Mouse (Mus musculus): ENCODE results near the gene Naxd. TPM values are rescaled to one million over a fixed set of nuclear protein-coding genes. Genes with fewer than 3 reads are reported as not detected.

Gene Naxd
- polyA plus RNA-seq, 1 experiment from 2014 or later, result 83.5 TPM

DNA sequence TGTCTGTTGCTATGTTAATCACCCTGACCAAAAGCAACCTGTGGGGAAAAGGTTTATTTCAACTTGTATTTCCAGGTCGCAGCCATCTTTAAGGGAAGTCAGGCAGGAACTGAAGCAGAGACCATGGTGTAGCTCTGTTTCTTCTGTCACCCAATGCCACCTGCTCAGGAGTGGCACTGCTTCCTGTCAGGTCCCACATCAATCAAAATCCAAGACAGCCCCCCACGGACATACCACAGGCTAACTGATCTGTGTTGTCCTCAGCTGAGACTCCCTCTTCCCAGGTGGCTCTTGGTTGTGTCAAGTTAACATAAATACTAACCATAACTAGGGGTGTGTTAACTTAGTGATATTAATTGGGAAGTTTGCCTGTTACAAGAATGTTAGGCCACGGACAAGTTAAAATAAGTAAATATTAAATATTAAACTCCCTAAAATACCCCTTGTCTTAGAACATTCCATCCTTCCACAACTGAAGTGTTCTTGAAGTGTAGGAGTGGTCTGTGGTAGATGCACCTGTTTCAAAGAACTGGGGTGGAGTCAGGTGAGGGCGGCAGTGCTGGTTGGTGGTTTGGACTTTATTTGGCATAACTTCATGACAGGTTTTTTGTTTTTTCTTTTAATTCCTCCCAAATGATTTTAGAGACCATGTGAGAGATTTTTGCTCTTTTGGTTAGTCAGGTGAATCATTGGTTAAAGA, 1.6 kb downstream of the Naxd start:
- 79% methylated on average over 4 of the region's 4 CpGs for whole genome bisulfite sequencing
- no peak for TF ChIP-seq CTCF (IDR thresholded peaks at IDR 0.05; ENCODE audit: low read depth)
- Histone ChIP-seq H3K27me3 (replicated peaks; ENCODE audit: control insufficient read depth, insufficient read depth, low read length) (no peaks in the 10 kb centered on the region), H3K4me2 (replicated peaks; ENCODE audit: low read depth) (peak overlapping the region; percentile 75), H3K4me3 (ENCODE audit: low read depth, low read length) (0 out of 2 replicates have a peak overlapping the region, but pooled peaks have one; percentile 77), H3K9ac (ENCODE audit: low read depth, low read length) (0 out of 2 replicates have a peak overlapping the region, but pooled peaks have one; percentile 18), H3K4me1 (replicated peaks; ENCODE audit: control insufficient read depth, insufficient read depth, low read length) (0 out of 2 replicates have a peak, but pooled peaks cover 5% of the 10 kb centered on the region), H3K27ac (ENCODE audit: low read depth, low read length) (no peak overlapping the region), H3K9me3 (ENCODE audit: control insufficient read depth) (no peaks in the 10 kb centered on the region), H3K36me3 (ENCODE audit: control insufficient read depth, insufficient read depth) (peaks cover 20% of the 10 kb centered on the region)
- ATAC-seq, result no peak

DNA sequence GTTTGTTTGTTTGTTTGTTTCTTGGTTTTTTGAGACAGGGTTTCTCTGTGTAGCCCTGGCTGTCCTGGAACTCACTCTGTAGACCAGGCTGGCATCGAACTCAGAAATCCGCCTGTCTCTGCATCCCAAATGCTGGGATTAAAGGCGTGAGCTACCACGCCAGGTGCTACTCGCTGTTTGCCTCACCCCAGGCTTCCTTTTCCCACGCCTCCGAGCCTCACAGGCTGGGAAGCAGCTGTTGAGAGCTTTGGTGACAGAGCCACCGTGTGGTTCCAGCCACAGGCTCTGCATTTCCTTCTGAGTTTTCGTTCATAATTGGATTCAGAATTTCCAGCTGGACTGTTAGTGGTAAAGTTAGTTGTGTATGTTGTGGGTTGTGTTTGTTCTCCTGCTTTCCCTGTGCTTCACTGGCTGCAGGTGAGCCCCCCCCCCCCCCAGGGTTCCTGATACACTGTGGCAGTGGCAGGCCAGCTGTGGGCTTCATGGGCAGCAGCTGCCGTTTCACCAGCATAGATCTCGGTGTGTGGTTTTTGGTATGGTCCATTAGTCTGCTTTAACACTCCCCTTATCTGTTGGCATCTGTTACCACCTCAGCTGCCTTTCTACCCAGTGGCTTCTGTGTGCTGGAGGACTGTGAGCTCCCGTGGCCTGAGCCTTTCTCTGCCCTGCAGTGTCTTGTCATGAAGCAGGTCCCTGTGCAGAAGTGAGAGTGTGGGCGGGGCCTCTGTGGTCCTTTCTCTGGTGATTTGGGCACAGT, 6.3 kb downstream of the Naxd start:
- Histone ChIP-seq H3K9ac (ENCODE audit: low read depth, low read length) (no peak overlapping the region), H3K9me3 (ENCODE audit: control insufficient read depth) (no peaks in the 10 kb centered on the region), H3K36me3 (ENCODE audit: control insufficient read depth, insufficient read depth) (peaks cover 61% of the 10 kb centered on the region), H3K27me3 (replicated peaks; ENCODE audit: control insufficient read depth, insufficient read depth, low read length) (no peaks in the 10 kb centered on the region), H3K4me3 (ENCODE audit: low read depth, low read length) (no peak overlapping the region), H3K27ac (ENCODE audit: low read depth, low read length) (no peak overlapping the region), H3K4me2 (replicated peaks; ENCODE audit: low read depth) (no peak overlapping the region), H3K4me1 (replicated peaks; ENCODE audit: control insufficient read depth, insufficient read depth, low read length) (0 out of 2 replicates have a peak, but pooled peaks cover under 1% of the 10 kb centered on the region)
- ATAC-seq, result no peak
- no peak for TF ChIP-seq CTCF (IDR thresholded peaks at IDR 0.05; ENCODE audit: low read depth)
- 87% methylated on average over 13 of the region's 13 CpGs for WGBS

DNA sequence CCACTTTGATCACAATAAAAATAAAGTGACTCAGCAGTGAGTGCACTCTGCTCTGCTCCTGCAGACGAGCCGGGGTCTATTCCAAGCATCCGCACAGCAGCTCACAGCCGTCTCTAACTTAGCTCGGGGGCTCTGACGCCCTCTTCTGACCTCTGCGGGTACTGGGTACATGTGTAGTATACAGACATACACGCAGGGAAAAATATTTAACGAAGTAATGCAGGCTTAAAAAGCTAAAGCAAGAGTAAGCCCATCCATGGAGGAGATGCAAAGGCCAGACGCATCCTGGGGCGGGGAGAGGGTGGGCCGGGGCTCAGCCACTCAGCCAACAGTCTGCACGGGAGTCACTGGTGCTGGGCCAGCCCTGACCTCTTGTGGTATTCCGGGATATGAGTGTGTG, 8.8 kb downstream of the Naxd start:
- Histone ChIP-seq H3K36me3 (ENCODE audit: control insufficient read depth, insufficient read depth) (peaks cover 80% of the 10 kb centered on the region), H3K4me1 (replicated peaks; ENCODE audit: control insufficient read depth, insufficient read depth, low read length) (no peaks in the 10 kb centered on the region), H3K4me3 (ENCODE audit: low read depth, low read length) (no peak overlapping the region), H3K9ac (ENCODE audit: low read depth, low read length) (no peak overlapping the region), H3K4me2 (replicated peaks; ENCODE audit: low read depth) (no peak overlapping the region), H3K27me3 (replicated peaks; ENCODE audit: control insufficient read depth, insufficient read depth, low read length) (no peaks in the 10 kb centered on the region), H3K9me3 (ENCODE audit: control insufficient read depth) (no peaks in the 10 kb centered on the region), H3K27ac (ENCODE audit: low read depth, low read length) (no peak overlapping the region)
- 88% methylated on average over 14 of the region's 14 CpGs for WGBS
- ATAC-seq, result no peak
- TF ChIP-seq CTCF (IDR thresholded peaks at IDR 0.05; ENCODE audit: low read depth), result no peak

DNA sequence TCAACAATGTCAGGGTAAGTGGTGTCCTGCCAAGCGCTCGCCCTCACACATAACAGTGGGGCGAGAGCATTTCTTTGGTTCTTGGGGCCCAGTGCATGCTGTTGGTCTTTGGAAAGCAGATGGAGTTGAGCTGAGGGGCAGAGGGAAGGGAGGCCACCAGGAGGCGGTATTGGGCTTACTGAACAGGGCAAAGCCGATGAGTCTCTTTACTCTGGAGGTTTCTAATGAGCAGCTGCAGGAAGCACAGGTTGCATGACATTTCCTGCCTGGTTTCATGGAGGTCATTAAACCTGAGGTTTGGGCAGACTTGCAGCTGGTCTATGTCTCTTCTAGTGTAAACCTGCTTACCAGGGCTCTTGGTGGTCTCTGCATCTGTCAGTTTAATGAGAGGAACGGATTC, 9.5 kb downstream of the Naxd start:
- no peak overlapping the region for H3K4me3 ChIP-seq (ENCODE audit: low read depth, low read length)
- ATAC-seq, result 0 out of 2 replicates have a peak, but pooled peaks have one; percentile 26
- H3K4me1 ChIP-seq (replicated peaks; ENCODE audit: control insufficient read depth, insufficient read depth, low read length), result no peaks in the 10 kb centered on the region
- peaks cover 87% of the 10 kb centered on the region for H3K36me3 ChIP-seq (ENCODE audit: control insufficient read depth, insufficient read depth)
- 71% methylated on average over 6 of the region's 6 CpGs for WGBS
- peak; percentile 83 for TF ChIP-seq CTCF (IDR thresholded peaks at IDR 0.05; ENCODE audit: low read depth)
- no peak overlapping the region for H3K4me2 ChIP-seq (replicated peaks; ENCODE audit: low read depth)
- H3K9me3 ChIP-seq (ENCODE audit: control insufficient read depth), result no peaks in the 10 kb centered on the region
- H3K27me3 ChIP-seq (replicated peaks; ENCODE audit: control insufficient read depth, insufficient read depth, low read length), result no peaks in the 10 kb centered on the region
- H3K27ac ChIP-seq (ENCODE audit: low read depth, low read length), result no peak overlapping the region
- no peak overlapping the region for H3K9ac ChIP-seq (ENCODE audit: low read depth, low read length)

DNA sequence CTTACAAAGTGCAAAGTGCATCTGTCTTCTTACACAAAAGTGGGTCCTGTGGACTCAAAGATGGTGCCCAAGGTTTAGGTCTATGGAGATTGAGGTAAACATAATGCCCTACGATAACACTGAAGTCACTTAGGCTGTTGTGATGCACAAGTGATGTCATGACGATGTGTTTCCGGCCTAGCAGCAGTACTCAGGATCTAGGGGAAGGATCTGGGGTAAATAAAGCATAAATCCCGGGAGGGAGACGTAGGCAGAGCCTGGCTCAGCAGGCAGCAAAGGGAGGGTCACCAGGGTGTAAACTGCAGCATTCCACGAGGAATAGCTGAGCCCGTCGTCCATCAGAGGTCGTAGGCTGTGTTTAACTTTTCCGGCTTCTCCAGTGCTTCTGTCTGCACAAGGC, 11.6 kb downstream of the Naxd start:
- peaks cover 92% of the 10 kb centered on the region for H3K36me3 ChIP-seq (ENCODE audit: control insufficient read depth, insufficient read depth)
- H3K27ac ChIP-seq (ENCODE audit: low read depth, low read length), result no peak overlapping the region
- no peak overlapping the region for H3K4me3 ChIP-seq (ENCODE audit: low read depth, low read length)
- 70% methylated on average over 10 of the region's 10 CpGs for WGBS
- no peak overlapping the region for H3K9ac ChIP-seq (ENCODE audit: low read depth, low read length)
- no peaks in the 10 kb centered on the region for H3K4me1 ChIP-seq (replicated peaks; ENCODE audit: control insufficient read depth, insufficient read depth, low read length)
- ATAC-seq, result no peak
- no peak for TF ChIP-seq CTCF (IDR thresholded peaks at IDR 0.05; ENCODE audit: low read depth)
- H3K4me2 ChIP-seq (replicated peaks; ENCODE audit: low read depth), result no peak overlapping the region
- no peaks in the 10 kb centered on the region for H3K9me3 ChIP-seq (ENCODE audit: control insufficient read depth)
- no peaks in the 10 kb centered on the region for H3K27me3 ChIP-seq (replicated peaks; ENCODE audit: control insufficient read depth, insufficient read depth, low read length)

DNA sequence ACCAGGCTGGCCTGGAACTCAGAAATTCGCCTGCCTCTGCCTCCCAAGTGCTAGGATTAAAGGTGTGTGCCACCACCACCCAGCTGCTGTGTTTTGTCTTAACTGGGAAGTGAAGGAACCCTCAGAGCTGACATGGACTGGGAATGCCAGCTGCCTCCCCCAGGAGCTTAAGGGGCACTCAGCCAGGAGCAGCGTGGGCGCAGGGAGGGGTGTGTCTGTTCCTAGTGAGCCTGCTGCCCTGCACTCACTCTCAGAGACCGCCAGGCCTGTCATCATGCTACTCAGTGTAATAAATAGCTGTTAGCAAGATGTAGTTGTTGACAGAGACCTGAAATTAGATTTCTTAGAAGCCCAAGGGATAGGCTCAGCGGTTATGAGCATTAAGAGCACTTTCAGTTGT, 13.7 kb downstream of the Naxd start:
- Histone ChIP-seq H3K9ac (ENCODE audit: low read depth, low read length) (no peak overlapping the region), H3K4me1 (replicated peaks; ENCODE audit: control insufficient read depth, insufficient read depth, low read length) (no peaks in the 10 kb centered on the region), H3K36me3 (ENCODE audit: control insufficient read depth, insufficient read depth) (peaks cover 90% of the 10 kb centered on the region), H3K4me3 (ENCODE audit: low read depth, low read length) (no peak overlapping the region), H3K9me3 (ENCODE audit: control insufficient read depth) (no peaks in the 10 kb centered on the region), H3K27ac (ENCODE audit: low read depth, low read length) (no peak overlapping the region), H3K27me3 (replicated peaks; ENCODE audit: control insufficient read depth, insufficient read depth, low read length) (no peaks in the 10 kb centered on the region), H3K4me2 (replicated peaks; ENCODE audit: low read depth) (no peak overlapping the region)
- no peak for TF ChIP-seq CTCF (IDR thresholded peaks at IDR 0.05; ENCODE audit: low read depth)
- ATAC-seq, result no peak
- WGBS, result 77% methylated on average over 5 of the region's 5 CpGs

Measured in intestine, postnatal 0 days (tissue).